Mouse (Mus musculus) small intestine, adult 2 months (tissue): Measurements from ENCODE around the gene Arl6ip5. TPM values are rescaled to one million over a fixed set of nuclear protein-coding genes. Genes with fewer than 3 reads are reported as not detected.
A peak's percentile ranks its signal among the peaks of the same experiment; 100 is the strongest.

Experiments
- H3K27ac ChIP-seq: fragments of 200-500 bp; 2 replicates; pipeline ENCODE4 v1.5.1; 2012; ENCODE audit warnings: low read depth, low read length, control low read depth, inconsistent platforms; ENCODE audit not compliant: insufficient read depth
- H3K27me3 ChIP-seq: fragments of 200-500 bp; 2 replicates; pipeline ENCODE4 v1.6.1; 2012; ENCODE audit warnings: mild to moderate bottlenecking, moderate library complexity, low read length, inconsistent platforms; ENCODE audit not compliant: control insufficient read depth, insufficient read depth
- H3K36me3 ChIP-seq: fragments of 200-500 bp; 2 replicates; pipeline ENCODE4 v1.6.1; 2012; ENCODE audit warnings: mild to moderate bottlenecking, low read length, control low read depth, inconsistent platforms; ENCODE audit not compliant: control insufficient read depth, insufficient read depth
- H3K4me1 ChIP-seq: fragments of 200-500 bp; 2 replicates; pipeline ENCODE4 v1.6.1; 2012; ENCODE audit warnings: low read length, inconsistent platforms, mixed read lengths; ENCODE audit not compliant: control insufficient read depth, insufficient read depth, insufficient read length
- H3K4me3 ChIP-seq: fragments of 200-500 bp; 2 replicates; pipeline ENCODE4 v1.5.1; 2012; ENCODE audit warnings: low read depth, mild to moderate bottlenecking, control low read depth, inconsistent platforms, low read length, moderate library complexity
- CTCF ChIP-seq: fragments of 200-500 bp; IDR thresholded peaks from 2 replicates; pipeline ENCODE4 v1.5.1; 2012; ENCODE audit warnings: low read depth, mild to moderate bottlenecking, control low read depth, inconsistent platforms, low read length, moderate library complexity, mixed read lengths; ENCODE audit not compliant: insufficient replicate concordance, insufficient read length; ENCODE audit errors: extremely low read depth
- POLR2A ChIP-seq: fragments of 200-500 bp; IDR thresholded peaks from 2 replicates; pipeline ENCODE4 v1.6.1; 2012; ENCODE audit warnings: low read depth, mild to moderate bottlenecking, control low read depth, inconsistent platforms, low read length, moderate library complexity
- WGBS: fragments of 180-500 bp; shearing (Covaris S2); methylation state at CpG from one replicate; pipeline ENCODE4 v1.1.7; 2018; 5-methylcytosine and 5-hydroxymethylcytosine counted together
- polyA plus RNA-seq: library from polyadenylated mRNA; depleted of rRNA; stranded (reverse); fragments of >200 nt; gene quantifications from 2 replicates; pipeline ENCODE4 v1.2.3, GENCODE M21; 2012; rRNA removed

Gene Arl6ip5
- polyA plus RNA-seq, 1 experiment = 22.8 TPM

DNA sequence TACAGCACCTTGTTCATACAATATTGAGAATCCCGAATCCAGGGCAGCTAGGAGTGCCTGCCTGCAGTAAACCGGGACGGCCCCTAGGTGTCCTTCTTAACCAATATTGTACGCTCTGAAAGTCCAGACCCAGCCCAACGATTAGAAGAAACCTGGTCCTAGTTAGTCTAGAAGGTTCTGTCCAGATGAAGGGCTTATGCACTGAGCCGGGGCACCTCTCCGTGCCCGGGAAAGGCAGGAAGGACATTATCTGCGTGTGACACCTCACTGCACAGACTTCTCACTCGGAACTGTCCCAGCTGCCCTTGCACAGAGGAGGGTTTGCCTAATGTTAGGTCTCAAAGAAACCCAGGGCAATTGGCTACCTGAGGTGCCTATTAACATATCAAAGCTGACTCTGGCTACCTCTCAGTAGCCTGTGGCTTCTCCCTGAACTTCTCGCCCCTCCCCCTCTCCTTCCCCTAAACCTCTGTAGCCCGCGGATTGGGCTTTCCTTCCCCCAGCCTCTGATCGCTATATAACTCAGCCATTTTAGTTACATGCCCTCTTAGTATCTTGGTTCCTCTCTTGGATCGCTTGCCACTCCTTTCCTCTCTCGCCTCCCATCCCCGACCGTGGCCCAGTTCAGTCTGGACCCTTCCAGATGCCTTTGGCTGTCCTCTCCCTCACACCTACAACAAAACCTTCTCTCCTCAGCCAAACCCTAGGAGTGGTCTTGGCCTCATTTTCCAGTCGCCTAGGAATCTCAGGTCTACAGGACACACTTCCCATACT lies 67.7 kb downstream of the Arl6ip5 start:
- TF ChIP-seq POLR2A = peak; percentile 28; the same call in 1 of the 2 replicates
- peak; percentile 85; the same call in 1 of the 2 replicates for TF ChIP-seq CTCF
- H3K4me3 ChIP-seq = peak overlapping the region; percentile 63
- WGBS = 5% methylated on average over 19 of the region's 19 CpGs
- H3K27ac ChIP-seq = peak overlapping the region; percentile 27
- peaks cover 9% of the 10 kb centered on the region; the same call in 1 of the 2 replicates for H3K4me1 ChIP-seq
- H3K27me3 ChIP-seq = no peaks in the 10 kb centered on the region
- no peaks in the 10 kb centered on the region for H3K36me3 ChIP-seq

DNA sequence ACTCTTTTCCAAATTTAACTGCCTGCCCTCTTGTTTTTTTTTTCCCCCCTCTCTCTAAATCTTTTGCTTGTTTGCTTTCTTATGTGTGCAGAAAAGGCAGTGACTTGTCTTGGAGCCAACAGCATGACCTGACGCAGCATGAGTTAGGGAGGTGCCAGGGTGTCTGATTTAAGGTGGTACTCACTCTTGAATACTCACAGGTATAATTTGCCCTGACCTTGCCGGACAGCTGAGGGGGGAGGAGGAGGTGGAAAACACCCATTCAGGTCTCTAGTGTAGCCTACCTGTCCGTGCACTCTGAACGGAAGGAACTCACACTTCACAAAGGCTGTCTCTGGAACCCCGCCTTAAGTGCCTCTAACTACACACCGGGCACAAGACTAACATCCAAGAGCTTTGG lies 68.4 kb downstream of the Arl6ip5 start:
- H3K27ac ChIP-seq = no peak overlapping the region
- peaks cover 9% of the 10 kb centered on the region; the same call in 1 of the 2 replicates for H3K4me1 ChIP-seq
- H3K27me3 ChIP-seq = no peaks in the 10 kb centered on the region
- no peak overlapping the region for H3K4me3 ChIP-seq
- WGBS = 26% methylated on average over 6 of the region's 6 CpGs
- H3K36me3 ChIP-seq = no peaks in the 10 kb centered on the region
- TF ChIP-seq CTCF (no peak), POLR2A (no peak)

Other genes with a start within 250 kb of the Arl6ip5 start
- not detected in 2 replicates for gene Fam19a4, start 150.3 kb upstream of the Arl6ip5 start, polyA plus RNA-seq
- 2.3 and 4.8 TPM in 2 replicates for gene Eogt, start 61.5 kb upstream of the Arl6ip5 start, polyA plus RNA-seq
- gene Tmf1, start 31.6 kb upstream of the Arl6ip5 start, polyA plus RNA-seq = 1.2 and 2.3 TPM in 2 replicates
- gene Uba3, start 5.0 kb upstream of the Arl6ip5 start, polyA plus RNA-seq = 2.4 and 4.1 TPM in 2 replicates
- gene Lmod3, start 42.1 kb downstream of the Arl6ip5 start, polyA plus RNA-seq = not detected in 2 replicates